Mouse (Mus musculus) kidney, postnatal 14 days (tissue): Measurements from ENCODE around the gene Adam12.
A peak's percentile ranks its signal among the peaks of the same experiment; 100 is the strongest.

Experiments used
- DNase-seq: peaks from one replicate; pipeline ENCODE4 v3.0.0; 2022; ENCODE audit warnings: mixed read lengths

Adam12 gene

DNA sequence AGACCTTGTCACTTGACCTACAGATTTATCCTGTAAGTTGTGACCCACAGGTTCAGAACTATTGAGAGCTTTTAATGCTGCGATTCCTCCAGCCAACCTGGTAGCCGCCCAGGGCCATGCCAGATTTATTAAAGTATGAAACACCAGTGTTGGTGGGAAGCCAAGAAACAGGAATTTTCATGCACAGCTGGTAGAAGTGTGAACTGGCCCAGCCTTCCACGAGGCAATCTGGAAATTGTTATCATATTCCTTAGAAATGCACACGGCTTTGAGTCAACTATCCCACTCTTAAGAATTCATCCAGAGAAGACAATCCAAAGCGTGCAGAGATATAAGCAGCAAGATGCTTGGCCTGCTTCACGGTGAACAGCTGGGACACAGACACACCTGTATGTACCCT lies 82.6 kb downstream of the Adam12 start:
- DNase-seq = no peak

DNA sequence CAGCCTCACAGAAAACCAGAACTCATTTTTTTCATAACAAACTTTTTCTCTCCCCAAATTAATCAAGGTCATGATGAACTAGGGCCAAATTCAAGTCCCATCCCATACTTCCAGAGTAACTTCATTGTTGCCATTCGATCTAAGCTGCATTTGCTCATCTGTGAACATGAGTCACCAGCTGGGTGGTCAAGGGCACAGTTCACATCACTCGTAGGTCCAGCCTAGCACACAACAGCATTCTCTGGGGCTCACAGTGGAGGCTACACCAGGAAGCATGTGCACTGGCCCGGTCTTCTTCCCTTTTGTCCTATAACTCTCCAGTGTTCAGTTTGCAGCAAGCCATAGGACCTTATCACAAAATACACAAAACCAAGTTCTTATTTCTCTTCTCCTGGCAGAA lies 84.4 kb downstream of the Adam12 start:
- no peak for DNase-seq

DNA sequence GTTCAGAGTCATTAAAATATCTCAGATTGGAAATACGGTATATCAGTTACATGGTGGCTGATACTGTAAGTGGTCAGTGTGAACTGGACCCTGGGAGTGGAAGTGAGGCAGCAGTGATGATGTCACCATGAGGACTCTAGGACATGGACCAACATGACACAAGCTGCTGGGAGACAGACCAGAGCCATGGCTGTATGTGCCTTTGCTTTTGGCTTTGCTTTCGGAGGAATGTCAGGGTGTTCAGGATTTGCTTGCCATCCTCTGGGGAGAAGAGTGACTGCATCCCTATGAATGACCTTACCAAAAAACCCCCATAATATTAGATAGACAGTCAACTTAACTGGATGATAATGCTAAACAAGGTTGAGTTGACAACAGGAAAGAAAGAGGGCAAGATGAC lies 85.1 kb downstream of the Adam12 start:
- DNase-seq = no peak

GRCm38 (mm10) chr7:134144111-134144510 lies 87.8 kb downstream of the Adam12 start:
- DNase-seq = no peak

- peak; percentile 25 for DNase-seq
Observed at GRCm38 (mm10) chr7:134139291-134139949, 92.5 kb downstream of the Adam12 start.

DNA sequence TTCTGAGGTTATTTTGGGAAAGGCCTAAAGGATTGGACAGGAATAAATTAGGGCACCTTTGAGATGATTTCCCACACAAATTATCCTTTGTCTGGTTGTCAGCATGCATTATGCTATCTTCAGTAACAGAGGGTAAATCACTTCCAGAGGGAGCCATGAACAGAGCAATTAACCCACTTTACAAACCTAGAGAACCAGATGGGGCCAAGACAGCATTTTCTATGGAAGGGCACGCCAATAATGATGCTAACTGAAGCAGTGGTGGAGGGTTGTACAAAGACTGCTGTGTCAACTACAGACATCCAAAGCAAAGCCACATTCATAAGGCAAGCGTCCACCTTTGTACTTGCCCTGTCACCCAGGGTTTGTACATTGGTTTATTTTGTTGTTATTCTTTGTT lies 99.6 kb downstream of the Adam12 start:
- DNase-seq = no peak

- no peak for DNase-seq
Observed at GRCm38 (mm10) chr7:134128087-134128522, 103.8 kb downstream of the Adam12 start.

DNA sequence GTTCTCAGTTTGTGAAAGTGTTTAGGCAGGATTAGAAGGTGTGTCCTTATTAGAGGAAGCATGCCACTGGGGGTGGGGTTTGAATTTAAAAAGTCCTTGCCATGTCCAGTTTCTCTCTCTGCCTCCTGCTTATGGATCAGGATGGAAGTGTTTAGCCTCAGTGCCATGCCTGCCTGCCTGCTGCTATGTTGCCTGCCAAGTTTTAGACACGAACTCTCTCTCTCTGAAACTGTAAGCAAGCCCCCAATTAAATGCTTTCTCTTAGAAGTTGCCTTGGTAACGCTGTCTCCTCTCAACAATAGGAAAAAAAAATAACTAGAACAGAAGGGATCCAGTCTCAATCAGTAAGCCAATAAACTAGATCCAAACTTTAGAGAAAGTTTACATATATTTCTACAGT lies 110.5 kb downstream of the Adam12 start:
- no peak for DNase-seq

DNA sequence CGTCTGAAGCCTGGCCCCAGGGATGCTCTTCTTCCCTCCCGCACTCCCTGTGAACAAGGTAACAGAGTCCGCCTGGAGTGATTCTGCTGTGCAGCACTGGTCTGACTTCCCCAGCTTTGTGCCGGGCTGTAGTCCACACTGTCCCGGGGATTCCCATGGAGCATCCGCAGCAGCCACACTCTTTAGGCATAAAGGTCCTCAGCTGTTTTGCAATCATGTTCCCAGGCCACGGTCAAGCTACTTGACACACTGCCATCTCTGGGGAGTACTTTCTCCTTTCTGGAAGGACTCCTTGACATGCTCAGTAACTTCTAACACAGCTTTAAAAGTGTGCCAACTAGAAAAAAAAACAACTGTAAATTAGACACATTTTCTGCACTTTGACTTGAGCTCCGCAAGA lies 116.5 kb downstream of the Adam12 start:
- DNase-seq = peak; percentile 60

DNA sequence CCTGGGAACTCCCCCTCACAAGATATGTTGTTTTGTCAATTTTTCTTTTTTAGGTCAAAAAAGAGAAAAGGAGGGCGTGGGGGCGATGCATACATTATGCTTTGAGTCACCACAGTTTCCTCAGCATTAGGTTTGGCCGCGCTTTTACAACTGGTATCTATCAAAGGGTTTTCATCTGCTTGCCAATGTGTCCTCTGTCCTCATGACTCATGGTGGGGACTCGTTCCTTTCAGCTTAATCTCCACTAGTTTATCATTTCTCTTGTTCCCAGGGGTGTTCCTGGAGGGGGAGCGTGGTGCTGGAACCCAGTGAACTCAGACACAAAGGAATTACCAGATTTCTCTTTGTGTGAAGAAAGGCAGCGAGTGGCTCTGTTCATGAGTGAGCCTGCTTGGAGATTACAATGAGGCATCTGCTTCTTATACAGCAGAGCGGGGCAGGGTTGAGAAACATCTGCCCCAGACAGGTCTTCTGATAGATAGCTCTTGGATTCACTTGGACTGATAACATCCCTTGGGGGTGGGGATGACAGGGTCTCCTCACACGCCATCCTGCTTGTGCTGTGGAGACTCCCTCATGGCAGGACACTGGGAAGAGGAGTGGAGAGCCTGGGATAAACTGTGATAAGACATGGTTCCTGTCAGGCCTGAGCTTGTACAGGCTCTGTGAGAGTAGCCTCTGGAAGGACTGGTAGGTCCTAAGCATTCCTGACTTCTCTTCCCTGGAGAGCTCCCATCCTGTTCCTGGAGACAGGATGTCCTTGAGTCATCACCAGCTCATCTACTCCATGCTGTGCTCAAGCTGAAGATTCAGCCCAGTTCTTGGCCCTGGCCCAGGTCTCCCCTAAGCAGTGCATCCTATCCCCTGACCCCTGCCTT lies 117.4 kb downstream of the Adam12 start:
- DNase-seq = no peak

DNA sequence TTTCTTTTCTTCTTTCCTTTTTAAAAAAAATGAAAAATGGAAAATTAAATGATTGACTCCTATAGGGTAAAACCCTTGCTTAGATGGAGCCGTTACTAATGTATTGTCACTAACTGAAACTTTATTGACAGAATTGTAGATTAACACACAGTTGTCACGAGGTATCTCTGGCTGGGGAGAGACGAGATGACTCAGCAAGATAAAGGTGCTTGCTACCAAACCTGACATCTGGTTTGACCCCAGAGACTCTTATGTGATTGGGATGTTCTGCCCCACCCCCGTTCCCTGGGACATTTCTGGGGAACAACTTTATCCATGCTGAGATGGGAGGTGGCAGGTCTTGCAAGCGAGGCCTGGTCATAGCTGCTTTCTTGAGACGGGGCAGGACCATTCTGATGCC lies 118.1 kb downstream of the Adam12 start:
- no peak for DNase-seq

- no peak for DNase-seq
Observed at GRCm38 (mm10) chr7:134110116-134110515, 121.8 kb downstream of the Adam12 start.

GRCm38 (mm10) chr7:134107849-134108248 lies 124.1 kb downstream of the Adam12 start:
- no peak for DNase-seq

- peak; percentile 24 for DNase-seq
Observed at GRCm38 (mm10) chr7:134099010-134099409, 132.9 kb downstream of the Adam12 start.

DNA sequence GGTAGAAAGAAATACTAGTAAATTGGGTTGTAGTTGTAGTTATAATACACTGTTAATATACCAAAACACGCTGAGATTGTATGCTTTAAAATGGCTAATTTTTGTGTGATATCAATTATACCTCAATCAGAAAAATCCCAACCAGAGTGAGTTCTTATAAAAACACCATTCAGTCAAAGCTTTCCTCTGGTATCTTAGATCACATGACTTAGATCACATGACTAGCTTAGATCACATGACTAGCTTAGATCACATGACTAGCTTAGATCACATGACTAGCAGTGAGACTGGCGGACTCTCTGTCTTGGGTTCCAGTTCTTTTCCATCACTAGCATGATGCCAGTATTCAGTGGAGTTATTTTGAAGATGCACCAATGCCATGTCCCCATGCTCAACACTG lies 134.1 kb downstream of the Adam12 start:
- no peak for DNase-seq

- DNase-seq = no peak
Observed at GRCm38 (mm10) chr7:134093871-134094270, 138.1 kb downstream of the Adam12 start.

- DNase-seq = peak; percentile 38
Observed at GRCm38 (mm10) chr7:134090764-134091163, 141.2 kb downstream of the Adam12 start.

DNA sequence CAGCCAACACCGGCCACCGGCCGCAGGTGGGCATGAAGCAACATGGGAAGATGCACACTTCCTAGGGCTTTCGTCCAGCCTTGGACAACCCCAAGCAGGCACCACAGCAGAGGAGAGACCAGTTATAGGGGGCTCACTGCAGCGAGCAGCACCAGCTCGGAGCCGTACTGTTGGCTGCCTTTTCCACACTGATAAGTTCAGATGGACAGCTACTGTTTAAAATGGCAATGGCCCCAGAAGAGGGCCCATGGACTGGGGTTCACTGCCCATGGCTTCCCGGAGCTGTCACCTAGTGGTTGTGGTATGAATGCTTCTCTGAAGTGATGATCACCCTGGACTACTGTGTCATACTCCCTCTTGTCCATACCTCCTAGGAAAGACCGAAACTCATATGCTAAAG lies 141.7 kb downstream of the Adam12 start:
- no peak for DNase-seq

DNA sequence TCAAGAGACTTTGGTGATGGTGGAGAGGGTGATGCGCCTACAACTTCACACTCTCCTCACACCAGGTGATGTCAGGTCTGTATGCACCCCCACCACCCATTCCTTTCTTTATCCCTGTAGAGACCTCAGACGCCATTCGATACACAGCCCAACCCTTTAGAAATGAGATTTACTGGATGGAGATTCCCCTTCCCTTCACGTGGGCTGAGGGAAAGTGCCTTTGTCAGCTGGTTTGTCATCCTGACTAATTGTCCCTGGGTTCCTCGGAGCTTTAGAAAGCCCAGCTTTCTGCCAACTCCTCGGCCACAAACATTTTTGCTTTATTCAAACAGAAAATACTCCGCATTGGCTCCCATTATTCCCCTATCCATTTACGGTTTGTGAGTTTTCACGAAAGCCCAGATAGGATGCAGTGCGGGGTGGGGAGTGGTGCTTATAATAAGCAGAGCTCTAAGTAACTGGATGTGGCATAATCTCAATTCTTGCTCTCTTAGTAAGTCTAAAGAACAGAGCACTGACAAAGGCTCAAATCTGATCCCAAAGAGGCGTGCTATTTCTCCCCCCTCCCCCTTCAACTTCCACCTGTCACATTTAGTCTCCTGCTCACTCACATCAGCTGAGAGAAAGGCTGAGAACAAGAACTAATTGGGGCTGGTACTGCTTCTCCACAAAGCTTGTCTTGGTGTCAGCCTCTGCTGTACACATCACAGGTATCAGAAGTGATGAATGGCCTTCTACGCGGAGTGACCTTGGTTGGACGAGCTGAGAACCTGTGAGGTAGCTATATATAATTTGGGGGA lies 143.2 kb downstream of the Adam12 start:
- no peak for DNase-seq

GRCm38 (mm10) chr7:134085396-134085795 lies 146.6 kb downstream of the Adam12 start:
- DNase-seq = no peak

- no peak for DNase-seq
Observed at GRCm38 (mm10) chr7:134084926-134085325, 147.0 kb downstream of the Adam12 start.

DNA sequence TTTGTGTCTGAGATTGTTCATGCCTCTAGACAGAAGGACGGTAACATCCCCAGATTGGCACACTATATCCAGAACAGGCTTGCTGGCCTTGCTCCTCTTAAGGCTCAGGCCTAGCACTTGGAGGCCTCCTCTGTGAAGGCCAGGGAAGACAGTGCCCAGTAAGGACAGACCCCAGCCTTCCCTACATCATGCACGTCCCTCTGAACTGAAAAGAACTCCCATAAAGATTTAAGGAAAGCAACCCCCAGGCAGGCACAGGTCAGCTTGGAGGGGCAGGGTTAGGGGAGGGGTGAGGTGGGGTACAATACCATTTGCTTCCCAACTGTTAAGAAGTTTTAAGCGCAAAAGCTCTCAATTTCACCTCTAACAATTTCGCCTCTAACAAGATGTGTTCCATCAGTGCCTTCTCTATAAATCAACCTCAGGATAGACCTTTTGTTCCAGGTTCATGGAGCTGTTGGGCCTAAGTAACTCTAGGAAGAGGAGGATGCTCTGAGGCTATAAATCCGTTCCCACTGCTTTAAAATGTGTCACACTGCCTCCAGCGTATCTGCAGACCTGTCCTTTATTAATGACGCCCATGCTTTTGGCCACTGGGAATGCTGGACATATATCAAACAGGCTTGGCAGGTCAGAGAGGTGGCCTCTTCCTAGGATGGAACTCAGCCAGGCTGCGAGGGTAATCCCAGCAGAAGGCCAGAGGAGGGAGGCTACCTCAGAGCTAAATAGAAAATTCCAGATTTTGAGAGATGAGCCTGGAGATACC lies 150.5 kb downstream of the Adam12 start:
- DNase-seq = peak; percentile 32
